Mouse (Mus musculus) CH12.LX (cell line): Measurements from ENCODE around the gene Kif11.

Experiments
- CTCF ChIP-seq, 2 experiments: IDR thresholded peaks in 1 of 2; conservative IDR thresholded peaks in 1 of 2; 2 replicates each; pipeline ENCODE4 v1.5.1; 2011 to 2012; ENCODE audit warnings: low read depth in 2 of 2, low read length in 2 of 2, improper control_type of control experiment in 1 of 2, inconsistent platforms in 1 of 2, mild to moderate bottlenecking in 1 of 2, moderate library complexity in 1 of 2
- ELF1 ChIP-seq: IDR thresholded peaks from 2 replicates; pipeline ENCODE4 v1.6.1; 2014; ENCODE audit warnings: low read depth, mild to moderate bottlenecking, inconsistent platforms, low read length, improper control_type of control experiment
- EP300 ChIP-seq: IDR thresholded peaks from 2 replicates; pipeline ENCODE4 v1.6.1; 2011; ENCODE audit warnings: low read length, improper control_type of control experiment
- HCFC1 ChIP-seq: IDR thresholded peaks from 2 replicates; pipeline ENCODE4 v1.6.1; 2012; ENCODE audit warnings: low read depth, mild to moderate bottlenecking, inconsistent platforms, low read length, improper control_type of control experiment
- MAX ChIP-seq: IDR thresholded peaks from 2 replicates; pipeline ENCODE4 v1.6.1; 2011; ENCODE audit warnings: low read length, improper control_type of control experiment
- MYC ChIP-seq: IDR thresholded peaks from 2 replicates; pipeline ENCODE4 v1.6.1; 2011; ENCODE audit warnings: low read depth, mild to moderate bottlenecking, improper control_type of control experiment, low read length
- NRF1 ChIP-seq: IDR thresholded peaks from 2 replicates; pipeline ENCODE4 v1.6.1; 2014; ENCODE audit warnings: low read depth, mild to moderate bottlenecking, inconsistent platforms, low read length, improper control_type of control experiment, moderate library complexity
- POLR2A ChIP-seq: IDR thresholded peaks from 2 replicates; pipeline ENCODE4 v1.6.1; 2011; ENCODE audit warnings: low read depth, mild to moderate bottlenecking, improper control_type of control experiment, low read length
- POLR2AphosphoS2 ChIP-seq: IDR thresholded peaks from 2 replicates; pipeline ENCODE4 v1.6.1; 2011; ENCODE audit warnings: low read depth, low read length, improper control_type of control experiment
- RAD21 ChIP-seq: IDR thresholded peaks from 2 replicates; pipeline ENCODE4 v1.6.1; 2011; ENCODE audit warnings: low read depth, mild to moderate bottlenecking, low read length, improper control_type of control experiment, moderate library complexity
- SMC3 ChIP-seq: IDR thresholded peaks from 2 replicates; pipeline ENCODE4 v1.6.1; 2011; ENCODE audit warnings: low read depth, low read length, improper control_type of control experiment
- TBP ChIP-seq: conservative IDR thresholded peaks from 2 replicates; pipeline ENCODE4 v1.6.1; 2011; ENCODE audit warnings: low read depth, low read length, improper control_type of control experiment
- ZKSCAN1 ChIP-seq: IDR thresholded peaks from 2 replicates; pipeline ENCODE4 v1.6.1; 2012; ENCODE audit warnings: low read depth, inconsistent platforms, low read length, improper control_type of control experiment, borderline replicate concordance
- ZNF384 ChIP-seq: IDR thresholded peaks from 2 replicates; pipeline ENCODE4 v1.6.1; 2012; ENCODE audit warnings: low read depth, low read length, improper control_type of control experiment, inconsistent platforms

DNA sequence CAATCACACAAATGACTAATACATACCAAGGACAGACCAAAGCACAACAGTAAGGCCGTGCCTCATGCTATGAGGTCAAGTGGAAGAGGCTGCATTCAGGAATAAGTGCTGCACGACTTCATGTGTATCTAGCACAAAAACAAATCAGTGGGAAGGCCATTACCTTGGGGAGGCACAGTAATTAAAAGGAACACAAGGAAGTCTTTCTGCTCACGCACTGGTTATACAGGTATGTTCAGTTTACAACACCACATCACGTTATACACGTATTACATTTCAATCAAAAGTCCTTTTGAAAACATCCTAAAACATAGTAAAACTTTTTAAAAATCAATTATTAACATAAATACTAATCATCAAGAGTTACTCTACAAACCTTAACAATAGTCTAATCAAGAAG, 32.3 kb upstream of the Kif11 start:
- TF ChIP-seq ZNF384 (no peak), MYC (no peak), POLR2AphosphoS2 (no peak), EP300 (no peak), CTCF (conservative IDR thresholded peaks at IDR 0.05 in 1 of 2, IDR thresholded peaks at IDR 0.05 in 1 of 2; ENCODE audit: low read depth in 2 of 2, low read length in 2 of 2) (no peak), HCFC1 (no peak), ZKSCAN1 (no peak), MAX (no peak), TBP (no peak), NRF1 (no peak), SMC3 (no peak), RAD21 (no peak), POLR2A (no peak), ELF1 (no peak)
